Mouse (Mus musculus) MEL (cell line): ENCODE measurements around the gene Als2cl. TPM values are rescaled to one million over a fixed set of nuclear protein-coding genes. Genes with fewer than 3 reads are reported as not detected.

ENCODE experiments used
- DNase-seq: peaks from one replicate; pipeline ENCODE4 v3.0.0; 2011; ENCODE audit warnings: low read depth, low spot score
- H3K27ac ChIP-seq: 2 replicates; pipeline ENCODE4 v1.5.1; 2012; ENCODE audit warnings: low read depth, mild to moderate bottlenecking, control low read depth, low read length, moderate library complexity; ENCODE audit not compliant: control insufficient read depth
- H3K27me3 ChIP-seq, 2 experiments: fragments of 150-350 bp in 1 of 2; sonication (generic) in 1 of 2; 2 replicates each; pipeline ENCODE4 v1.6.1; 2012; ENCODE audit warnings: low read length in 2 of 2, mild to moderate bottlenecking in 2 of 2, improper control_type of control experiment in 1 of 2, moderate library complexity in 1 of 2; ENCODE audit not compliant: insufficient read depth in 2 of 2, control insufficient read depth in 1 of 2
- H3K36me3 ChIP-seq, 2 experiments: 2 replicates each; pipeline ENCODE4 v1.6.1; 2012 to 2014; ENCODE audit warnings: low read length in 2 of 2, improper control_type of control experiment in 1 of 2, inconsistent platforms in 1 of 2, mild to moderate bottlenecking in 1 of 2; ENCODE audit not compliant: insufficient read depth in 2 of 2, control insufficient read depth in 1 of 2
- H3K4me1 ChIP-seq, 2 experiments: fragments of 150-350 bp in 1 of 2; sonication (generic) in 1 of 2; 2 replicates each; pipeline ENCODE4 v1.6.1; 2012; ENCODE audit warnings: low read length in 2 of 2, improper control_type of control experiment in 1 of 2, mild to moderate bottlenecking in 1 of 2; ENCODE audit not compliant: insufficient read depth in 2 of 2, control insufficient read depth in 1 of 2
- H3K4me3 ChIP-seq, 2 experiments: fragments of 150-350 bp in 1 of 2; sonication (generic) in 1 of 2; 2 replicates each; pipeline ENCODE4 v1.5.1; 2012; ENCODE audit warnings: low read depth in 2 of 2, low read length in 2 of 2, mild to moderate bottlenecking in 2 of 2, moderate library complexity in 2 of 2, control low read depth in 1 of 2, improper control_type of control experiment in 1 of 2; ENCODE audit not compliant: control insufficient read depth in 1 of 2, insufficient read depth in 1 of 2
- H3K79me2 ChIP-seq: 2 replicates; pipeline ENCODE4 v1.6.1; 2012; ENCODE audit warnings: mild to moderate bottlenecking, low read length, moderate library complexity; ENCODE audit not compliant: control insufficient read depth, poor library complexity, insufficient read depth
- H3K9ac ChIP-seq: 2 replicates; pipeline ENCODE4 v1.6.1; 2012; ENCODE audit warnings: low read depth, mild to moderate bottlenecking, control low read depth, low read length, moderate library complexity; ENCODE audit not compliant: control insufficient read depth, poor library complexity, severe bottlenecking
- H3K9me3 ChIP-seq: fragments of 150-350 bp; sonication (generic); replicated peaks from 2 replicates; pipeline ENCODE4 v1.6.1; 2012; ENCODE audit warnings: mild to moderate bottlenecking, low read length, improper control_type of control experiment, moderate library complexity; ENCODE audit not compliant: insufficient read depth
- BHLHE40 ChIP-seq: IDR thresholded peaks from 2 replicates; pipeline ENCODE4 v1.6.1; 2012; ENCODE audit warnings: low read depth, mild to moderate bottlenecking, inconsistent platforms, low read length, improper control_type of control experiment, borderline replicate concordance
- E2F4 ChIP-seq: IDR thresholded peaks from 2 replicates; pipeline ENCODE4 v1.6.1; 2011; ENCODE audit warnings: low read depth, low read length, improper control_type of control experiment, borderline replicate concordance
- ELF1 ChIP-seq: IDR thresholded peaks from 2 replicates; pipeline ENCODE4 v1.6.1; 2014; ENCODE audit warnings: low read depth, mild to moderate bottlenecking, inconsistent platforms, low read length, improper control_type of control experiment, moderate library complexity
- EP300 ChIP-seq, 2 experiments: IDR thresholded peaks; 2 replicates each; pipeline ENCODE4 v1.6.1; 2011; ENCODE audit warnings: improper control_type of control experiment in 2 of 2, low read length in 2 of 2, low read depth in 1 of 2, mild to moderate bottlenecking in 1 of 2
- HCFC1 ChIP-seq: IDR thresholded peaks from 2 replicates; pipeline ENCODE4 v1.6.1; 2012; ENCODE audit warnings: low read depth, mild to moderate bottlenecking, inconsistent platforms, low read length, improper control_type of control experiment, moderate library complexity
- JUND ChIP-seq: IDR thresholded peaks from 2 replicates; pipeline ENCODE4 v1.6.1; 2011; ENCODE audit warnings: low read depth, mild to moderate bottlenecking, improper control_type of control experiment, low read length
- MAFK ChIP-seq: IDR thresholded peaks from 2 replicates; pipeline ENCODE4 v1.6.1; 2011; ENCODE audit warnings: low read depth, mild to moderate bottlenecking, low read length, improper control_type of control experiment, borderline replicate concordance
- MAX ChIP-seq: IDR thresholded peaks from 2 replicates; pipeline ENCODE4 v1.6.1; 2011; ENCODE audit warnings: low read length, improper control_type of control experiment
- MAZ ChIP-seq: IDR thresholded peaks from 2 replicates; pipeline ENCODE4 v1.6.1; 2012; ENCODE audit warnings: low read depth, mild to moderate bottlenecking, inconsistent platforms, low read length, improper control_type of control experiment
- MEF2A ChIP-seq: IDR thresholded peaks from 2 replicates; pipeline ENCODE4 v1.6.1; 2014; ENCODE audit warnings: low read depth, mild to moderate bottlenecking, inconsistent platforms, low read length, improper control_type of control experiment; ENCODE audit not compliant: poor library complexity, insufficient replicate concordance, severe bottlenecking; ENCODE audit errors: extremely low read depth
- MYB ChIP-seq: IDR thresholded peaks from 2 replicates; pipeline ENCODE4 v1.6.1; 2011; ENCODE audit warnings: mild to moderate bottlenecking, low read depth, low read length, improper control_type of control experiment
- MYC ChIP-seq: IDR thresholded peaks from 2 replicates; pipeline ENCODE4 v1.6.1; 2011; ENCODE audit warnings: low read depth, mild to moderate bottlenecking, low read length, improper control_type of control experiment, moderate library complexity
- NELFE ChIP-seq: IDR thresholded peaks from 2 replicates; pipeline ENCODE4 v1.6.1; 2011; ENCODE audit warnings: low read depth, low read length, improper control_type of control experiment
- POLR2AphosphoS5 ChIP-seq: IDR thresholded peaks from 2 replicates; pipeline ENCODE4 v1.6.1; 2012; ENCODE audit warnings: low read depth, borderline replicate concordance, mild to moderate bottlenecking, inconsistent platforms, low read length, moderate library complexity, mixed read lengths
- TBP ChIP-seq: IDR thresholded peaks from 2 replicates; pipeline ENCODE4 v1.8.0; 2011; ENCODE audit warnings: low read depth, low read length, improper control_type of control experiment
- TCF12 ChIP-seq: IDR thresholded peaks from 2 replicates; pipeline ENCODE4 v1.6.1; 2014; ENCODE audit warnings: low read depth, mild to moderate bottlenecking, inconsistent platforms, low read length, improper control_type of control experiment, moderate library complexity
- USF2 ChIP-seq, 2 experiments: IDR thresholded peaks; 2 replicates each; pipeline ENCODE4 v1.6.1; 2011 to 2012; ENCODE audit warnings: improper control_type of control experiment in 2 of 2, low read length in 2 of 2, borderline replicate concordance in 1 of 2, inconsistent platforms in 1 of 2, low read depth in 1 of 2, mild to moderate bottlenecking in 1 of 2; ENCODE audit not compliant: insufficient read depth in 1 of 2
- ZC3H11A ChIP-seq: IDR thresholded peaks from 2 replicates; pipeline ENCODE4 v1.6.1; 2012; ENCODE audit warnings: low read depth, mild to moderate bottlenecking, inconsistent platforms, low read length, improper control_type of control experiment
- ZKSCAN1 ChIP-seq: IDR thresholded peaks from 2 replicates; pipeline ENCODE4 v1.6.1; 2012; ENCODE audit warnings: low read depth, mild to moderate bottlenecking, inconsistent platforms, low read length, improper control_type of control experiment, moderate library complexity
- polyA plus RNA-seq, 2 experiments: library from polyadenylated mRNA; stranded (reverse) in 1 of 2; unstranded in 1 of 2; fragments of >175 nt in 1 of 2; fragments of >200 nt in 1 of 2; gene quantifications; 2 replicates each; pipeline versions ENCODE4 v1.2.1 to v1.2.4; 2012; ENCODE audit warnings: low replicate concordance in 2 of 2, low read depth in 1 of 2; ENCODE audit not compliant: insufficient read length in 2 of 2, insufficient read depth in 1 of 2, missing spikeins in 1 of 2
- total RNA-seq: library from RNA; depleted of rRNA; stranded (reverse); fragments of 300-350 nt; gene quantifications from 2 replicates; pipeline ENCODE4 v1.2.3, GENCODE M21; 2012

Gene Als2cl
- total and polyA plus RNA-seq, 3 experiments = 0.21 TPM; not detected in 2

DNA sequence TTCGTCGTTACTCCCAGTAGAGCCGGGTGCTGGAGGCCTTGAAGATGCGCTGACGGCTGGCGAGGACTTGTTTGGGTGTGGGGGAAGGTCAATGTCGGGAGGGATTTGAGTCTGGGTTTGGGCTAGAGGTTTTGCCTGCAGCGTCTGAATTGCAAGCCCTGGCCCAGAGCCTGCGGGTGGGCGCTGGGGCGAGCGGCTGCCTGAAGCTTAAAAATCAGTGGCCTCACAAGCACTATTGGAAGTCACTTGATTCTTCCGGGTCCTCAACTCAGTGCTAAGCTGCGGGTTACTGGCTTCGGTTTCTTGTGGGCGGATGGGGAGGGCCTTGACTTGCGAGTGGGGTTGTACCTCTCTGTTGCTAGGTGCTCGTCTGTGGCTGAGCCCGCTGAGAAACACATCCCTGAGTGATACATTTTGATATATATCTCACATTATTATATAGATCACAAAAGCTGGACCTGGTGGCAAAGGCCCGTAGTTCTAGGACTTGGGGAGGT is 66.9 kb downstream of the Als2cl start:
- Histone ChIP-seq H3K9me3 (no peaks in the 10 kb centered on the region), H3K36me3 (no peaks in the 10 kb centered on the region), H3K4me1 (peaks cover 0 to 7% of the 10 kb centered on the region in 2 experiments; a peak in 2 of 4 replicates), H3K27me3 (no peaks in the 10 kb centered on the region), H3K9ac (no peak overlapping the region), H3K4me3 (no peak overlapping the region), H3K27ac (no peak overlapping the region), H3K79me2 (no peaks in the 10 kb centered on the region)
- DNase-seq = no peak
- no peak for TF ChIP-seq TBP

DNA sequence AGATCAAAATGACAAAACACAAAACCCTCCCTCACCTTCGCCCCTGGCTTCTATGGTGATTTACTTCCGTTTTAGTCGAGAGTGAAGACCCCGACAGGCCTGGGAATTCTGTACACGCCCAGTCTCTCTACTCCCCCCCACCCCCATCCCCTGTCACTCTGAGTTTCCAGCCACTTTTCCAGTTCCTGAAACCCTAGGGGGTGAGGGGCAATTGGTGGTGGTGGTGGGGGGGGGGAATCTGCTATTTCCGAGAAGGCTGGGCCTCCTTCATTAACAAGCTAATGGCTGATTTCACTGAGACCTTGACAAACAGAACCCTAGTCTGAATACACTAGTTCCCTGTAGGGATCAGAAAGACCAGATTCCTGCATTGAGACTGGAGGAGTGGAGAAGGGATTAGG is 67.6 kb downstream of the Als2cl start:
- Histone ChIP-seq H3K4me3 (no peak overlapping the region), H3K9me3 (no peaks in the 10 kb centered on the region), H3K4me1 (peaks cover 0 to 7% of the 10 kb centered on the region in 2 experiments; a peak in 2 of 4 replicates), H3K9ac (no peak overlapping the region), H3K27me3 (no peaks in the 10 kb centered on the region), H3K27ac (no peak overlapping the region), H3K36me3 (peaks cover 0 to 2% of the 10 kb centered on the region in 2 experiments; a peak in 1 of 4 replicates), H3K79me2 (no peaks in the 10 kb centered on the region)
- DNase-seq = no peak
- TF ChIP-seq USF2 (IDR thresholded peaks at IDR 0.05; ENCODE audit: borderline replicate concordance in 1 of 2, insufficient read depth in 1 of 2, low read depth in 1 of 2, low read length in 2 of 2) (no peak), MYC (no peak), MEF2A (no peak), ELF1 (no peak), HCFC1 (no peak), ZC3H11A (no peak), ZKSCAN1 (no peak), MYB (no peak), MAZ (no peak), NELFE (no peak), POLR2AphosphoS5 (no peak), E2F4 (no peak), TCF12 (no peak), JUND (no peak), MAX (no peak), EP300 (IDR thresholded peaks at IDR 0.05; ENCODE audit: low read depth in 1 of 2, low read length in 2 of 2) (no peak), BHLHE40 (no peak), MAFK (no peak)
